Mouse (Mus musculus): ENCODE results near the gene Znhit2.
"Not testable (repeated sequence)": the region's sequence is repeated elsewhere in the genome, so short reads cannot be mapped to it uniquely, and the experiment has no call there.

Znhit2 gene

GRCm38 (mm10) chr19:6061021-6061533 lies at the start of gene Znhit2:
Gene Znhit2 (plus strand): TSS chr19:6061192.
- peak; percentile 79 for DNase-seq

DNA sequence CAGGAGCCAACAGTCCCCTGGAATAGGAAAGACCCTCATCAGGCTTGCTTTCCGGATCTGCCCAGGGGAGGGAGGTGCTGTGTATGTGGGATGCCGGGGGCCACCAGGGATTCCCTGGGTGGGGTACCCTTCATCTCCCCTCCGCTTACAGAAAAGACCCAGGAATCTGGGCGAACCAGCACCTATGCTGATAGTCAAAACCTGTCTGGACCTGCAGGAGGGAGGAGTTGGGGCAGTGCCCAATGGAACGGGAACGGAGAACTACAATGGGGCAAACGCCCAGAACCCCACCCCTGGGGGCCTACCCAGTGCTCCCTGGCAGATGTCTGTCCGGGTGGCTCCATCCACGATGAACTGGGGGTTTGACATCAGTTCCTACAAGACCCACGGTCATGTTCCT lies 47.3 kb upstream of the Znhit2 start:
- DNase-seq, result no peak

GRCm38 (mm10) chr19:6014991-6015510 lies 45.9 kb upstream of the Znhit2 start:
- peak; percentile 40 for DNase-seq

DNA sequence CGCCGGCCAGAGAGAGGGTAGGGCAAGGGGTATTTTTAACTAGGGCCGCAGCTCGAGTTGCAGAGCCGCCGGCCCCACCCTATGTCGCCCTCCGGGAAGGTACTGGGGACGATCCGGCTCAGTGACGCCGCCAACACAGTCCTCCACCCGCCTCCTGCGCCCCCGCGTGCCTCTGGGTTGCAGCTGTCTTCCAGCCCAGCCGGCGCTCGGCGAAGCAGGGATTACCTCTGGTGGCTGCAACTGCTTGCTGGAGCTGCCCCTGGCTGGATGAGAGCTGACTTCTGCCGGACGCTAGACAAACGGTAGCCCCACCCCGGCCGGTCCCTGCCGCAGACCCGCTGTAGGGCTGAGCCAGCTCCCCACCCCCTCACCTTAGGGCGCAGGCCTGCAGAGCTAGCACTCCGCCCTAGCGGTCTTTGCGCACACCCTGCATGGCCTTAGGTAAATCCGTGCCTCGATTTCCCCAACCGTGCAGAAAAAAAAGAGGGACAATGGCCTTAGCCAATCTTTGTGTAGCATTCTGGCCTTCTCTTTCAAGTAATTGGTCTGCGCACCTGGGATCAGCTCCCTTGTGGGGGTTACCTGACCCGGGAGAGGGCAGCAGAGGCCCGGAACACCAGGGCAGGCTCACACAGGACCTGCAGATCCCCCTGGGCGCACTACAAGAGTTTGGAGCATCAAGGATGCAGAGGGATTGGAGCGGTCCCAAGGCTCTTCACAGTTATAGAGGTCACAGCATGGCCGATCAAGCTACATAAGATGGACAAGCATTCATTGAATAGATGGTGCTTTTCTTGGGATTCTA lies 45.3 kb upstream of the Znhit2 start, which contains the start of gene Capn1:
Gene Capn1 (minus strand): TSS at position 387 of the 805 bp plus-strand sequence.
- peak; percentile 60 for DNase-seq

GRCm38 (mm10) chr19:6016532-6016931 lies 44.5 kb upstream of the Znhit2 start:
- DNase-seq, result peak; percentile 15

DNA sequence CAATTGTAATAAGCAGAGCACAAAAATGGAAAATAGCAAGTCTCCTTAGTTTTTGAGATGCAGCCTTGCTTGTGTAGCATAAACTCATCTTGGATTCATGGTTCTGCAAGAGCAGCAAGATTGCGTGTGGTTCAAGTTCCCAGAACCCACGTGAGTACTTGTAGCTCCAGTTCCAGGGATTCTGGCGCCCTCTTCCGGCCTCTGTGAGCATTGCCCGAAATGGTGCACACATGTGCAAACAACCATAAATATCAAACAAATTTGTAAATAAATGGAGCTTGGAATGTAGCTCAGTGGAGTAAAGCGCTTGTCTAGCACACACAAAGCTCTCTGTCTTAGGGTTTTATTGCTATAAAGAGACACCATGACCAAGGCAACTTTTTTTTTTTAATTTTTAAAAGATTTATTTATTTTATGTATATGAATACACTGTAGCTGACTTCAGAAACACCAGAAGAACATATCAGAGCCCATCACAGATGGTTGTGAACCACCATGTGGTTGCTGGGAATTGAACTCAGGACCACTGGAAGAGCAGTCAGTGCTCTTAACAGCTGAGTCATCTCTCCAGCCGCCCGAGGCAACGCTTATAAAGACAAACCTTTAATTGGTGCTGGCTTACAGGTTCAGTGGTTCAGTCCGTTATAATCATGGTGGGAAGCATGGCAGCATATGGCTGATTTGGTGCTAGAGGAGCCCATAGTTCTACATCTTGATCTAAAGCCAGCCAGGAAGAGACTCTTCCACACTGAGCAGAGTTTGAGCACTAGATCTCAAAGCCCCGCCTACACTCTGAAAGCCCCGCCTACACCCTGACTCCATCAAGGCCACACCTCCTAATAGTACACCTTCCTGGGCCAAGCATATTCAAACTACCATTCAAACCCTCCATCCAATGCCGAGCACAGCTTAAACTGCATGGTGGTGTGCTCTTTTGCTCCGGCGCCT lies 42.6 kb upstream of the Znhit2 start:
- DNase-seq, result peak; percentile 88

GRCm38 (mm10) chr19:6020276-6020675 lies 40.7 kb upstream of the Znhit2 start:
- DNase-seq, result no peak

DNA sequence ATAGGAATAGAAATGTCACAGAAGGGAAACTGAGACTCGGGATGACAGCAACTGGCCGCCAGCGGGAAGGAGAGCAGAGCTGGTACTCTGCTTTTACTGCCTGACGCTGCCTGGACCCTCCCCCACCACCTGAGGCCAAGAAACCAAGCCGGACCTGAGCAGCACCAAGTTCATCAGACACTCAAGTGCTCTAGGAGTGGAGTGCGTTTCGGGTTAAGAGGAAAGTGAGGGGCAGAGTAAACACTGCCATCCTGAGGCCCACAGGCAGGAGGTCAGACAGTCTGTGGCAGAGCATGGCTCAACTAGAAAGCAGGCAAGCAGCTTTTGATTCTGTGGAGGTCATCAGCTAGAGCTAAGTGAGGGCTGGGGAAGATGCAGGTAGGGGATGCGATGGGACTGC lies 37.9 kb upstream of the Znhit2 start:
- no peak for DNase-seq

DNA sequence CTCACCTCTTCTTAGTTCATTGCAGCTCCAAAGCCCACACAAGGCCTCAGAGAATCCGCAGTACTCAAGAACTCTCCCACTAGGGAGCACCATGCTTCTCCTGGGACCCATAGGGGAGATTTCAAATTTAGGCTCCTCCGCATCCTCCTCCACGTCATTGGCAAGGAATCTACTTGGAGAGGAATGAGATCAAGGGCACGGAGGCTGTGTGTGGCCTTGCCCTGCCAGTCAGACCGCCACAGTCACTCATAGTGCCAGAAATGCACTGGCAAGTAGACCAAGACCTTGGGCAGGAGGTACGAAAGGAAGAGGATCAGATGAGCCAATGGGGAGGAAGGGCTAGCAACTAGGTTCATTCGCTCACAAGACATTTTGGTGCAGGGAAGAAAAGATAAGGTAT lies 37.1 kb upstream of the Znhit2 start:
- DNase-seq, result no peak

DNA sequence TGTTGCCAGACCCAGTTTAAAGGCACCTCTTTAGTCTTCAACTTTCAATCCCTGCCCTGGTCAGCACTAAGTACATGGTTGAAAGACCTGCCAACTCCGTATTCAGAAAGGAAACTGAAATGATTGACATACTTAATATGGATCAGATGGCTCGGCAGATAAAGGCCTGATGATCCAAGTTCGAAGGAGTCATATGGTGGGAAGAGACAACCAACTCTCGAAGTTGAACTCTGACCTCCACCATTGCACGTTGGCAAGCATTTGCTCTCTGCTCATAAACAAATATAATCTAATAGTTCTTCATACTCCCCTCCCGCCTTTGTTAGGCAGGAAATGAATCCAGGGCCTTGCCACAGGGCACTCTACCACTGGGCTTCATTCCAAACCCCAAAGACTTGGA lies 32.0 kb upstream of the Znhit2 start:
- DNase-seq, result no peak

- no peak for DNase-seq
Measured at GRCm38 (mm10) chr19:6029426-6029825, 31.6 kb upstream of the Znhit2 start.

DNA sequence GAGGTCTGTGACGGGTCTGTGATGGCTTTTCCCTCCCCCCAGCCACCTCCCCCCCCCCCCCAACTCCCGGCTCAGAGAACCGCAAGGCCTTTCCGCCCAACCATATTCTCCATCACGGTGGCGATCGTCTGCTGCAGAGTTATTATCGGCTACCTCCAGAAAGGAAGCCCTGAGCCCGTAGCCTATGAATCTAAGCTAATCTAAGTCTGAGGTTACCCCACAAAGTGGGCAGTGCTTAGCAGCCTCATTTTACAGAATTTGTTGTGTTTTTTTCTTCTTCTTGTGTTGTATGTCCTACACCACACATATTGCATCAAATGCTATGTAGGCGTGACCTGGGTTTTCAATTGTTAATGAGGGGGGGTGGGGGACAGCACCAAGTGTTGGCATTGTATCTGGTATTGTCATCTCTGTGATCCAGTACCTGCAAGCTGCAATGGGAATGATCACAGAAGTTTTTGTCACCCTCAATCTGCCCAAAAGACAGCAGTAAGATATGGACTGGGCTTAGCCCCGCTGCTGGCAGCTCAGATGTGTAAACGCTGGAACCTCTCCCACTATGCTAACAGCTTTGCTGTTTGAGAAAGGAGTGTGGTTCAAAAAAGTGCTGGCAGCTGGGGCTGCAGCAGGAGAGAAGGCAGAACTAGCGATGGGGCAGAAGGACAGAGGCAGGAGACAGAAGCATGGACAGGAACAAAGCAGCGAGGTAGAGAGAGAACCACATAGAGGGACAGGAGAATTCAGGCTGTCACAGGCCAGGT lies 30.3 kb upstream of the Znhit2 start:
- DNase-seq, result no peak

DNA sequence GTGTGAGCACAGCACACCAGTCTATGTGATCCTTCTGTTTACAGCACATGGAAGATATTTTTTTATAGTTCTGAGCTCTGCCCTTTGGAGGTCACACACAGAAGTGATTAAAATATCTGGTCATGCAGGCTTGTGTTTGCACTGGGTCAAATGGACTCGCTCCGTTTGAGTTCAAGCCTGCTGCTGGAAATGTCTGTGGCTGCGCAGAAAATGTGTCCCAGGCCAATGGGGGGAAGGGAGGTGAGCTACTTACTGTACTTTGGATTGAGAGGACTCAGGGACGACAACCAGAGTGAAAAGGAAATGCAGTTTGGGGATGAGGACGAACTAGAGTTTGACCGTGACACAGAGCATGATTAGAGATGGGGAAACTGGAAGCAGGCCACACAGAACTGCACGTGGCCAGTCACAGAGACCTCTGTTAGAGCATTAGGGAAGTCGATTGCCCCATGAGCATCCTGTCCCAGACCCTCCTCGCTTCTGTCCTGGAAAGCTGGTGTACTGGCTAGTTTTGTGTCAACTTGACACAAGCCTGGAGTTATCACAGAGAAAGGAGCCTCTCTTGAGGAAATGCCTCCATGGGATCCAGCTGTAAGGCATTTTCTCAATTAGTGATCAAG lies 24.9 kb upstream of the Znhit2 start:
- no peak for DNase-seq

- DNase-seq, result no peak
Measured at GRCm38 (mm10) chr19:6037695-6038094, 23.3 kb upstream of the Znhit2 start.

DNA sequence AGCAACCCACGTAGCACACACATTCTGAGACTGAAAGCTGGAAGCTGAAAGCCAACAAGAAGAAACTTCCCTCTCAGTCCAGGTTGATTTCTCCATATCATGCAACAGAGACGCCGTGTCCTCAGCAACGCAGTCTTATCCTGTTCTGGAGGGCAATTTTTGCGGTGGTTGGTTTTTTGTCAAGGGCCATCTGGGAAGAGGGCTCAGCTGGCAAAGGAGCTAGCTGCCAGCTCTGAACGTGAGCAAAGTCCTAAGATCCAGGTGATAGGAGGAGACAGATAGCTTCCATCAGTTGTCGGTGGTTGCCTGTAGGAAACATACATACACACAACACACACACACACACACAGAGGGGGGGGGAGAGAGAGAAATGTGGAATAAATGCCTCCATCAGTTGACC lies 22.7 kb upstream of the Znhit2 start:
- no peak for DNase-seq

GRCm38 (mm10) chr19:6040002-6040401 lies 21.0 kb upstream of the Znhit2 start:
- DNase-seq, result no peak

- DNase-seq, result peak; percentile 21
Measured at GRCm38 (mm10) chr19:6042293-6042692, 18.7 kb upstream of the Znhit2 start.

GRCm38 (mm10) chr19:6044102-6044501 lies 16.9 kb upstream of the Znhit2 start:
- DNase-seq, result not testable (repeated sequence)

- DNase-seq, result peak; percentile 16
Measured at GRCm38 (mm10) chr19:6045366-6046293, 15.4 kb upstream of the Znhit2 start.

DNA sequence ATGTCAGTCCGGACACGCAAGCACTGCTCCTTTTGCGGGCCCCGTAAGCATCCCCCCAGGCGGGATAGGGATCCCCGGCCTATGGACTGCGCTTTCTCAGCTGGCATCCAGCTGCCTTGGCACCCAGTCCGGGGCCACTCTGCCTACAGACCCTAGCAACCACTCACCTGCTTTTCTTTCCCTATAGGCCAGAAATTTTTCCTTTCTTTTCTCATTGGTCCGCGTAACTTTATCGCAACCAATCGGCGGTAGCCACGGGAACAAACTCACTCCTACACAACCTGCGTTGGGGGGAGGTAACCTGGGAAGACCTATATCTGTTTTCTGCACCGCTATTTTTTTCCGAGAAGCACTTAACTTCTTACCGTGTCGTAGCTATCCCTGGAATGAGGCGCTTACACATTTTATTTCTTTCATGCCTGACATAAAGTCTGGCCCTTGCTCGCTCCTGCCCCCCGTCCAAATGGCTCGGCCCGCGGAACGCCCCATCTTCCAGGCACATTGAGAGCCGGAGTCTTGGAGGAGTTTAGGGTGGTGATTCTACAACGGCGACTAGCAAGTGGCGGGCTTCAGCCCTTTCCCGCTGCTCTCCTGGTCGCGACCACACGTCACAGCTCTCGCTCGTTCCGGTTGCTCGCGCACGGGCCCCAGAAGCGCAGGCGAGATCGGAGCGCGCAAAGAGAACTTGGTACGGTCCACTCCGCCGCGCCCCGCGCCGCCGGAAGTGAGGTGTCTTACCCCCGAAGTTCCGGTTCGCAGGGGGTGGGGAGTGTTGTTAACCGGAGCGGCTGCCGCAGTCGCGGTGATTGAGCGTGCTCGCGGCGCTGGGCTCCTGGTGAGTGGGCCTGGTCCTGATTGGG lies 14.5 kb upstream of the Znhit2 start, which contains the start of gene Syvn1:
Gene Syvn1 (plus strand): TSS at position 283 of the 860 bp plus-strand sequence.
- peak; percentile 90 for DNase-seq
